Mouse (Mus musculus) macrophage (primary cell): Measurements from ENCODE around the gene Med11. TPM values are rescaled to one million over a fixed set of nuclear protein-coding genes. Genes with fewer than 3 reads are reported as not detected.
"Not testable (repeated sequence)": the region's sequence is repeated elsewhere in the genome, so short reads cannot be mapped to it uniquely, and the experiment has no call there.

Experiments
- H3K27ac ChIP-seq: fragments of 350-480 bp; formaldehyde crosslinking; 2 replicates; pipeline ENCODE4 v1.9.0; 2021
- H3K36me3 ChIP-seq: fragments of 350-480 bp; formaldehyde crosslinking; 2 replicates; pipeline ENCODE4 v1.9.0; 2021; ENCODE audit errors: inconsistent target
- H3K4me3 ChIP-seq: fragments of 350-480 bp; formaldehyde crosslinking; 2 replicates; pipeline ENCODE4 v1.9.0; 2021; ENCODE audit errors: inconsistent target
- H3K79me2 ChIP-seq: fragments of 350-480 bp; formaldehyde crosslinking; 2 replicates; pipeline ENCODE4 v1.9.0; 2021; ENCODE audit errors: inconsistent target
- WGBS: methylation state at CpG from one replicate; pipeline ENCODE4 v1.1.7; 2026; ENCODE audit warnings: inconsistent platforms; ENCODE audit not compliant: missing documents; 5-methylcytosine and 5-hydroxymethylcytosine counted together
- polyA plus RNA-seq: library from polyadenylated mRNA; stranded (reverse); fragments of 250-400 nt; gene quantifications from 3 replicates; pipeline ENCODE4 v1.2.4, GENCODE M21; 2018; ENCODE audit warnings: inconsistent platforms
- total RNA-seq, 78 experiments: library from RNA; depleted of rRNA; stranded (reverse); fragments of 250-400 nt; gene quantifications; 1 replicate in 9 of 78; 2 replicates in 24 of 78; 3 replicates in 43 of 78; 4 replicates in 2 of 78; pipeline ENCODE4 v1.2.4; 2018; ENCODE audit warnings: inconsistent platforms in 56 of 78

Med11 gene
- 10 to 100 TPM in 20 of 26 experiments, 1 to 10 TPM in 6; 7.7 to 19.3 (median 12.0) TPM for total RNA-seq (2018; cell fraction: chromatin; rRNA removed)
- total RNA-seq (2018; cell fraction: cytosol; rRNA removed), result 10 to 100 TPM; 35.3 to 80.0 (median 55.9) TPM
- 10 to 100 TPM; 12.6 to 31.8 (median 18.8) TPM for total RNA-seq (2018; cell fraction: nucleus; rRNA removed)
- 29.8 to 44.9 TPM (median 39.4 TPM) in 3 replicates for polyA plus RNA-seq

GRCm38 (mm10) chr11:70451797-70452498, at the start of gene Med11:
Med11 (plus strand) TSS chr11:70451919.
- H3K36me3 ChIP-seq, result peaks cover 25% of the 10 kb centered on the region; the same call in 1 of the 2 replicates
- H3K4me3 ChIP-seq, result peak within 1 kb of the TSS; percentile 49
- peaks cover 21% of the 10 kb centered on the region; the same call in 1 of the 2 replicates for H3K79me2 ChIP-seq
- under 1% methylated on average over 46 of the region's 46 CpGs for WGBS
- peak within 1 kb of the TSS; percentile 87 for H3K27ac ChIP-seq

GRCm38 (mm10) chr11:70403598-70403997, 48.1 kb upstream of the Med11 start:
- Histone ChIP-seq H3K4me3 (no peak overlapping the region), H3K27ac (no peak overlapping the region), H3K36me3 (peaks cover 56% of the 10 kb centered on the region), H3K79me2 (peaks cover 49% of the 10 kb centered on the region)
- whole genome bisulfite sequencing, result 78% methylated on average over 1 of the region's 2 CpGs

GRCm38 (mm10) chr11:70409594-70410296, 42.0 kb upstream of the Med11 start, which contains the start of gene Pelp1:
Pelp1 (minus strand) TSS chr11:70410031.
- WGBS, result under 1% methylated on average over 59 of the region's 59 CpGs

GRCm38 (mm10) chr11:70410297-70410643, 41.4 kb upstream of the Med11 start:
- Histone ChIP-seq H3K79me2 (peaks cover 46% of the 10 kb centered on the region), H3K4me3 (peak overlapping the region; percentile 72; the same call in 1 of the 2 replicates), H3K27ac (peak overlapping the region; percentile 55), H3K36me3 (0 out of 2 replicates have a peak, but pooled peaks cover 8% of the 10 kb centered on the region)
- 50% methylated on average over 6 of the region's 6 CpGs for WGBS

More at GRCm38 (mm10) chr11:70409594-70410296, 42.0 kb upstream of the Med11 start, which contains the start of gene Pelp1:
- Histone ChIP-seq H3K27ac (peak within 1 kb of the TSS; percentile 55), H3K79me2 (peaks cover 51% of the 10 kb centered on the region), H3K4me3 (peak within 1 kb of the TSS; percentile 72), H3K36me3 (peaks cover 9% of the 10 kb centered on the region; the same call in 1 of the 2 replicates)

GRCm38 (mm10) chr11:70412591-70412990, 39.1 kb upstream of the Med11 start:
- Histone ChIP-seq H3K4me3 (no peak overlapping the region), H3K79me2 (peaks cover 22% of the 10 kb centered on the region), H3K27ac (no peak overlapping the region), H3K36me3 (no peaks in the 10 kb centered on the region)
- 90% methylated on average over 5 of the region's 5 CpGs for WGBS

GRCm38 (mm10) chr11:70413961-70414360, 37.8 kb upstream of the Med11 start:
- Histone ChIP-seq H3K36me3 (no peaks in the 10 kb centered on the region), H3K79me2 (peaks cover 9% of the 10 kb centered on the region), H3K27ac (no peak overlapping the region), H3K4me3 (no peak overlapping the region)
- 0% methylated on average over 3 of the region's 3 CpGs for WGBS

GRCm38 (mm10) chr11:70418199-70418598, 33.5 kb upstream of the Med11 start:
- no peaks in the 10 kb centered on the region for H3K36me3 ChIP-seq
- WGBS, result 68% methylated on average over 4 of the region's 4 CpGs
- no peak overlapping the region for H3K4me3 ChIP-seq
- no peak overlapping the region for H3K27ac ChIP-seq
- no peaks in the 10 kb centered on the region for H3K79me2 ChIP-seq

GRCm38 (mm10) chr11:70419486-70419885, 32.2 kb upstream of the Med11 start:
- Histone ChIP-seq H3K79me2 (no peaks in the 10 kb centered on the region), H3K4me3 (no peak overlapping the region), H3K36me3 (no peaks in the 10 kb centered on the region), H3K27ac (no peak overlapping the region)
- 78% methylated on average over 5 of the region's 5 CpGs for WGBS

- not testable (repeated sequence) for H3K27ac ChIP-seq, H3K4me3 ChIP-seq, H3K79me2 ChIP-seq, H3K36me3 ChIP-seq
- WGBS, result 56% methylated on average over 4 of the region's 6 CpGs
Measured at GRCm38 (mm10) chr11:70426598-70426997, 25.1 kb upstream of the Med11 start.

- H3K27ac ChIP-seq, result peak overlapping the region; percentile 53
- 58% methylated on average over 5 of the region's 5 CpGs for WGBS
- peaks cover 37% of the 10 kb centered on the region for H3K79me2 ChIP-seq
- H3K36me3 ChIP-seq, result peaks cover 17% of the 10 kb centered on the region
- H3K4me3 ChIP-seq, result peak overlapping the region; percentile 33; the same call in 1 of the 2 replicates
Measured at GRCm38 (mm10) chr11:70431574-70431973, 20.1 kb upstream of the Med11 start.

GRCm38 (mm10) chr11:70432048-70432894, 19.4 kb upstream of the Med11 start, which contains the start of gene Arrb2:
Arrb2 (plus strand) TSS chr11:70432635.
- peaks cover 23% of the 10 kb centered on the region for H3K36me3 ChIP-seq
- under 1% methylated on average over 30 of the region's 75 CpGs for WGBS
- H3K79me2 ChIP-seq, result peaks cover 44% of the 10 kb centered on the region
- H3K4me3 ChIP-seq, result peak within 1 kb of the TSS; percentile 100
- H3K27ac ChIP-seq, result peak within 1 kb of the TSS; percentile 100

GRCm38 (mm10) chr11:70432895-70433568, 18.7 kb upstream of the Med11 start:
- Histone ChIP-seq H3K79me2 (peaks cover 51% of the 10 kb centered on the region), H3K4me3 (peak overlapping the region; percentile 100), H3K27ac (peak overlapping the region; percentile 100), H3K36me3 (peaks cover 31% of the 10 kb centered on the region)
- 1% methylated on average over 14 of the region's 15 CpGs for WGBS

GRCm38 (mm10) chr11:70433569-70433943, 18.2 kb upstream of the Med11 start:
- H3K4me3 ChIP-seq, result peak overlapping the region; percentile 100
- peaks cover 36% of the 10 kb centered on the region for H3K36me3 ChIP-seq
- WGBS, result 0% methylated on average over 1 of the region's 1 CpGs
- H3K79me2 ChIP-seq, result peaks cover 57% of the 10 kb centered on the region
- H3K27ac ChIP-seq, result peak overlapping the region; percentile 100
